Mouse (Mus musculus) erythroid progenitor cell, adult 5-6 weeks (primary cell): ENCODE results near the gene Ppm1m. TPM values are rescaled to one million over a fixed set of nuclear protein-coding genes. Genes with fewer than 3 reads are reported as not detected.
"Not testable (repeated sequence)": the region's sequence is repeated elsewhere in the genome, so short reads cannot be mapped to it uniquely, and the experiment has no call there.

Source experiments
- ATAC-seq: replicated peaks from 2 replicates; pipeline ENCODE4 v1.8.0; 2016; ENCODE audit warnings: moderate number of reproducible peaks, mild to moderate bottlenecking, moderate TSS enrichment, inconsistent platforms; ENCODE audit not compliant: poor library complexity, low FRiP score, severe bottlenecking
- total RNA-seq, 2 experiments: library from RNA; stranded (forward) in 1 of 2; stranded (reverse) in 1 of 2; fragments of 150-400 nt in 1 of 2; fragments of 186-747, 209-891 nt in 1 of 2; gene quantifications; 2 replicates each; pipeline versions ENCODE4 v1.2.3 to v1.2.4; 2015 to 2017; ENCODE audit warnings: low replicate concordance in 2 of 2

Gene Ppm1m
- total RNA-seq, 2 experiments from 2014 or later: 6.1 to 25.6 TPM

GRCm38 (mm10) chr9:106195693-106196092 lies 3.9 kb downstream of the Ppm1m start:
- ATAC-seq: no peak

GRCm38 (mm10) chr9:106193930-106194807 lies 5.4 kb downstream of the Ppm1m start:
- no peak for ATAC-seq

- ATAC-seq: no peak
These were observed 6.5 kb downstream of the Ppm1m start for GRCm38 (mm10) chr9:106192998-106193397.

- no peak for ATAC-seq
These were observed 7.5 kb downstream of the Ppm1m start for GRCm38 (mm10) chr9:106192024-106192423.

- ATAC-seq: no peak
These were observed 8.2 kb downstream of the Ppm1m start for GRCm38 (mm10) chr9:106191355-106191754.

GRCm38 (mm10) chr9:106183996-106184395 lies 15.6 kb downstream of the Ppm1m start:
- no peak for ATAC-seq

- ATAC-seq: no peak
These were observed 17.4 kb downstream of the Ppm1m start for GRCm38 (mm10) chr9:106182146-106182545.

GRCm38 (mm10) chr9:106179964-106180363 lies 19.6 kb downstream of the Ppm1m start:
- no peak for ATAC-seq

- ATAC-seq: no peak
These were observed 20.1 kb downstream of the Ppm1m start for GRCm38 (mm10) chr9:106179454-106179853.

- no peak for ATAC-seq
These were observed 21.7 kb downstream of the Ppm1m start for GRCm38 (mm10) chr9:106177799-106178198.

GRCm38 (mm10) chr9:106176769-106177168 lies 22.8 kb downstream of the Ppm1m start:
- ATAC-seq: no peak

- no peak for ATAC-seq
These were observed 23.9 kb downstream of the Ppm1m start for GRCm38 (mm10) chr9:106175552-106176200.

- no peak for ATAC-seq
These were observed 26.2 kb downstream of the Ppm1m start for GRCm38 (mm10) chr9:106173363-106173762.

- ATAC-seq: no peak
These were observed 27.0 kb downstream of the Ppm1m start for GRCm38 (mm10) chr9:106172527-106172926.

GRCm38 (mm10) chr9:106171346-106172158 lies 28.0 kb downstream of the Ppm1m start:
- peak; percentile 52 for ATAC-seq

GRCm38 (mm10) chr9:106170556-106171345 lies 28.8 kb downstream of the Ppm1m start, which contains the start of gene Wdr82:
TSS of gene Wdr82 (plus strand) at chr9:106170928.
- ATAC-seq: peak; percentile 88

GRCm38 (mm10) chr9:106169917-106170316 lies 29.6 kb downstream of the Ppm1m start:
- no peak for ATAC-seq

- ATAC-seq: not testable (repeated sequence)
These were observed 30.5 kb downstream of the Ppm1m start for GRCm38 (mm10) chr9:106169006-106169405.

GRCm38 (mm10) chr9:106167703-106168102 lies 31.8 kb downstream of the Ppm1m start:
- no peak for ATAC-seq
